Comparison of ENCODE assay signal across 8 mouse cellular contexts in the genomic region with DNA sequence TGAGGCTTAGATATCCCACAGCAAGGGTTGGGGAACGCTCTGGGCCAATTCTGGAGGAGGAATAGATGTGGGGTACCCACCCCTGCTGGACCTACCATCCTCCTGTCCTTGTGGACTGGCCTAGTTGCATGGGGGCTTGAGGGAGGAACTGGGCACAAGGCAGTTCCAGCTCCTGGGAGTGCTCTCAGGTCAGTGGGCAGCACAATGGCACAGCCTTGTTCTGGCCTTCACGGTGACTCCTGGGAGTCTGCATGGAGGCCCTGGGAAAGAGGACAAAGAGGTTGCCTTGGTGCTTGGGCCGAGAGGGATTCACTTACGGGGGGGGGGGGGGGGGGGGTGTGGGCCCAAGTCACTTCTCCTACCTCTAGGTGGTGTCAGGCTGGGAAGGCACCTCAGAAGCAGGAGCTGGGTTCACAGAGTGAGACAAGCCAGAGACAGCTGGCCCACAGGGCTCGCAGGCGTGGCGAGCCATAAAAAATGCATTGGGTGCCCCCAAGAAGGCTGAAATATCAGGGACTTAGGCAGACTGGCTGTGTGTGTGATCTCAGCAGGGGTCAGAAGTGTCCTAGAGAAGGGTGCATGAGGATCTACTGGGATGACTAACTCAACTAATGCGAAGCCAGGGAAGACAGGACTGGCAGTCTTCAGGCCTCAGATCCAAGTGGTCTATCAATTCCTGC.
DNase-seq lines count a peak whose midpoint lies in the region; ATAC-seq and TF ChIP-seq lines count a peak whose summit lies in the region.

No protein-coding gene starts in this region.

- peaks cover 76% of the 10 kb centered on the region for H3K4me1 ChIP-seq in lung, embryonic 14.5 days (ENCODE audit: insufficient read depth)
- peaks cover 54% of the 10 kb centered on the region for H3K4me1 ChIP-seq in heart, postnatal 0 days (ENCODE audit: control insufficient read depth, insufficient read depth)
- peaks cover 60% of the 10 kb centered on the region for H3K4me1 ChIP-seq in liver, embryonic 11.5 days (replicated peaks; ENCODE audit: control insufficient read depth, insufficient read depth, low read length)
- peaks cover 36% of the 10 kb centered on the region for H3K4me1 ChIP-seq in small intestine, adult 2 months (ENCODE audit: control insufficient read depth, insufficient read depth, insufficient read length, low read length)

- no peak for TF ChIP-seq EP300 in heart, postnatal 0 days (IDR thresholded peaks at IDR 0.05; ENCODE audit: low read depth)

- no peak for DNase-seq in lung, embryonic 14.5 days
- no peak for DNase-seq in lung, postnatal 36 days
- peak; percentile 55 to 60 for DNase-seq in cerebellum, postnatal 10 days
- peak; percentile 33 for DNase-seq in heart, postnatal 0 days (ENCODE audit: low spot score)
- DNase-seq in liver, embryonic 11.5 days (ENCODE audit: low spot score), result no peak
- no peak for DNase-seq in spleen, postnatal 14 days (ENCODE audit: low spot score in 2 of 2)
- no peak for DNase-seq in T-cell, adult 2 months (ENCODE audit: low spot score)

- WGBS in lung, embryonic 14.5 days, result 22% methylated on average over 8 of the region's 8 CpGs
- WGBS in heart, postnatal 0 days, result 35% methylated on average over 7 of the region's 8 CpGs
- WGBS in liver, embryonic 11.5 days, result 49% methylated on average over 6 of the region's 8 CpGs
- WGBS in small intestine, adult 2 months, result 28% methylated on average over 8 of the region's 8 CpGs

- no peaks in the 10 kb centered on the region for H3K36me3 ChIP-seq in lung, embryonic 14.5 days (ENCODE audit: insufficient read depth)
- H3K36me3 ChIP-seq in heart, postnatal 0 days (replicated peaks; ENCODE audit: control insufficient read depth, insufficient read depth, low read length), result no peaks in the 10 kb centered on the region
- H3K36me3 ChIP-seq in liver, embryonic 11.5 days (ENCODE audit: control insufficient read depth, insufficient read depth, low read length), result no peaks in the 10 kb centered on the region
- no peaks in the 10 kb centered on the region for H3K36me3 ChIP-seq in small intestine, adult 2 months (ENCODE audit: control insufficient read depth, insufficient read depth, low read length)

- H3K27ac ChIP-seq in lung, embryonic 14.5 days (ENCODE audit: low read depth), result peak overlapping the region; percentile 100
- peak overlapping the region; percentile 96 for H3K27ac ChIP-seq in heart, postnatal 0 days (ENCODE audit: low read depth)
- H3K27ac ChIP-seq in liver, embryonic 11.5 days (ENCODE audit: low read depth, low read length), result peak overlapping the region; percentile 93
- peak overlapping the region; percentile 93 for H3K27ac ChIP-seq in small intestine, adult 2 months (ENCODE audit: insufficient read depth, low read depth, low read length)

- no peak for TF ChIP-seq CTCF in lung, embryonic 14.5 days (IDR thresholded peaks at IDR 0.05; ENCODE audit: low read depth)
- TF ChIP-seq CTCF in heart, postnatal 0 days (IDR thresholded peaks at IDR 0.05; ENCODE audit: low read depth), result no peak
- TF ChIP-seq CTCF in small intestine, adult 2 months (IDR thresholded peaks at IDR 0.05; ENCODE audit: extremely low read depth, insufficient read length, insufficient replicate concordance, low read depth, low read length), result no peak

- H3K4me2 ChIP-seq in lung, embryonic 14.5 days, result peak overlapping the region; percentile 86
- peak overlapping the region; percentile 58 for H3K4me2 ChIP-seq in heart, postnatal 0 days (ENCODE audit: low read depth, low read length)
- peak overlapping the region; percentile 87 for H3K4me2 ChIP-seq in liver, embryonic 11.5 days

- peak overlapping the region; percentile 38 for H3K4me3 ChIP-seq in lung, embryonic 14.5 days (ENCODE audit: low read depth, low read length)
- H3K4me3 ChIP-seq in heart, postnatal 0 days (ENCODE audit: low read depth, low read length), result no peak overlapping the region
- H3K4me3 ChIP-seq in liver, embryonic 11.5 days (ENCODE audit: low read depth, low read length), result peak overlapping the region; percentile 41; the same call in 1 of the 2 replicates
- H3K4me3 ChIP-seq in small intestine, adult 2 months (ENCODE audit: low read depth, low read length), result peak overlapping the region; percentile 45

- no peaks in the 10 kb centered on the region for H3K27me3 ChIP-seq in lung, embryonic 14.5 days (ENCODE audit: insufficient read depth, low read length)
- no peaks in the 10 kb centered on the region for H3K27me3 ChIP-seq in heart, postnatal 0 days (ENCODE audit: control insufficient read depth, insufficient read depth, low read length)
- H3K27me3 ChIP-seq in liver, embryonic 11.5 days (replicated peaks; ENCODE audit: control insufficient read depth, insufficient read depth, low read length), result peaks cover 15% of the 10 kb centered on the region
- no peaks in the 10 kb centered on the region for H3K27me3 ChIP-seq in small intestine, adult 2 months (ENCODE audit: control insufficient read depth, insufficient read depth, low read length)

- no peaks in the 10 kb centered on the region for H3K9me3 ChIP-seq in lung, embryonic 14.5 days (ENCODE audit: low read depth, low read length)
- no peaks in the 10 kb centered on the region for H3K9me3 ChIP-seq in heart, postnatal 0 days (replicated peaks; ENCODE audit: control insufficient read depth, low read length)
- H3K9me3 ChIP-seq in liver, embryonic 11.5 days (ENCODE audit: control insufficient read depth, low read length), result no peaks in the 10 kb centered on the region

- peak overlapping the region; percentile 79 for H3K9ac ChIP-seq in lung, embryonic 14.5 days
- peak overlapping the region; percentile 8; the same call in 1 of the 2 replicates for H3K9ac ChIP-seq in heart, postnatal 0 days (replicated peaks; ENCODE audit: low read depth, low read length)
- H3K9ac ChIP-seq in liver, embryonic 11.5 days (ENCODE audit: low read depth, low read length), result peak overlapping the region; percentile 59

- TF ChIP-seq POLR2A in small intestine, adult 2 months (IDR thresholded peaks at IDR 0.05; ENCODE audit: low read depth, low read length), result no peak

- no peak for ATAC-seq in lung, embryonic 14.5 days (ENCODE audit: insufficient read depth)
- ATAC-seq in heart, postnatal 0 days (ENCODE audit: insufficient read depth, low read depth), result no peak
- no peak for ATAC-seq in liver, embryonic 11.5 days (replicated peaks; ENCODE audit: low FRiP score)

Comparison
In these comparisons a context has a peak if more than half of its experiments do, and no peak if none do; other contexts are left out.
1. DNase-seq: peak in cerebellum, postnatal 10 days (2 of 2) and heart, postnatal 0 days (single experiment); none in lung, embryonic 14.5 days (single experiment), lung, postnatal 36 days (single experiment), liver, embryonic 11.5 days (single experiment), spleen, postnatal 14 days (0 of 2) and T-cell, adult 2 months (single experiment).
2. H3K9ac ChIP-seq: peak in every context shown above with its lines; median percentile 79 in lung, embryonic 14.5 days; 59 in liver, embryonic 11.5 days; 8 in heart, postnatal 0 days.
3. Peak in every context shown above with its lines, with median percentiles within 50 percentile points of each other: H3K27ac ChIP-seq and H3K4me2 ChIP-seq.